Mouse (Mus musculus) liver, embryonic 16.5 days (tissue): ENCODE data around the gene Grn. TPM values are rescaled to one million over a fixed set of nuclear protein-coding genes. Genes with fewer than 3 reads are reported as not detected.
A peak's percentile ranks its signal among the peaks of the same experiment; 100 is the strongest.
"Not testable (repeated sequence)": the region's sequence is repeated elsewhere in the genome, so short reads cannot be mapped to it uniquely, and the experiment has no call there.

ENCODE experiments used
- ATAC-seq: fragments of 200-750 bp; cut with Nextera tagmentation; 2 replicates; pipeline ENCODE4 v1.8.0; 2017; ENCODE audit warnings: low read depth, mild to moderate bottlenecking, moderate number of reproducible peaks, moderate library complexity
- H3K27ac ChIP-seq: fragments of 300-500 bp; sonication (generic); 2 replicates; pipeline ENCODE4 v1.5.1; 2014; ENCODE audit warnings: mild to moderate bottlenecking, low read length
- H3K27me3 ChIP-seq: fragments of 300-500 bp; sonication (generic); 2 replicates; pipeline ENCODE4 v1.6.1; 2014; ENCODE audit warnings: low read depth, low read length, mixed read lengths; ENCODE audit not compliant: control insufficient read depth, insufficient read depth
- H3K36me3 ChIP-seq: fragments of 300-500 bp; sonication (generic); 2 replicates; pipeline ENCODE4 v1.6.1; 2014; ENCODE audit warnings: mild to moderate bottlenecking; ENCODE audit not compliant: control insufficient read depth, insufficient read depth
- H3K4me1 ChIP-seq: fragments of 300-500 bp; sonication (generic); 2 replicates; pipeline ENCODE4 v1.6.1; 2014; ENCODE audit warnings: low read depth, low read length, mixed read lengths; ENCODE audit not compliant: control insufficient read depth
- H3K4me2 ChIP-seq: fragments of 300-500 bp; sonication (generic); 2 replicates; pipeline ENCODE4 v1.6.1; 2014; ENCODE audit warnings: low read depth, low read length, mixed read lengths
- H3K4me3 ChIP-seq: fragments of 300-500 bp; sonication (generic); 2 replicates; pipeline ENCODE4 v1.5.1; 2014; ENCODE audit warnings: low read depth, mild to moderate bottlenecking, low read length
- H3K9ac ChIP-seq: fragments of 300-500 bp; sonication (generic); 2 replicates; pipeline ENCODE4 v1.6.1; 2014; ENCODE audit warnings: low read depth, low read length
- H3K9me3 ChIP-seq: fragments of 300-500 bp; sonication (generic); replicated peaks from 2 replicates; pipeline ENCODE4 v1.6.1; 2016; ENCODE audit warnings: low read length; ENCODE audit not compliant: control insufficient read depth
- WGBS: fragments of 180-500 bp; shearing (Covaris S2); extraction: QIAGEN DNeasy Blood & Tissue Kit; methylation state at CpG from one replicate; pipeline ENCODE4 v1.1.7; 2014; ENCODE audit not compliant: insufficient replicate concordance; 5-methylcytosine and 5-hydroxymethylcytosine counted together
- polyA plus RNA-seq: library from polyadenylated mRNA; unstranded; fragments of >200 nt; fragmentation: Nextera tagmentation; extraction: Ambion mirVana; gene quantifications from 2 replicates; pipeline ENCODE4 v1.2.1, GENCODE M21; 2015

Gene Grn
- polyA plus RNA-seq, 1 experiment from 2014 or later, result 118 TPM

DNA sequence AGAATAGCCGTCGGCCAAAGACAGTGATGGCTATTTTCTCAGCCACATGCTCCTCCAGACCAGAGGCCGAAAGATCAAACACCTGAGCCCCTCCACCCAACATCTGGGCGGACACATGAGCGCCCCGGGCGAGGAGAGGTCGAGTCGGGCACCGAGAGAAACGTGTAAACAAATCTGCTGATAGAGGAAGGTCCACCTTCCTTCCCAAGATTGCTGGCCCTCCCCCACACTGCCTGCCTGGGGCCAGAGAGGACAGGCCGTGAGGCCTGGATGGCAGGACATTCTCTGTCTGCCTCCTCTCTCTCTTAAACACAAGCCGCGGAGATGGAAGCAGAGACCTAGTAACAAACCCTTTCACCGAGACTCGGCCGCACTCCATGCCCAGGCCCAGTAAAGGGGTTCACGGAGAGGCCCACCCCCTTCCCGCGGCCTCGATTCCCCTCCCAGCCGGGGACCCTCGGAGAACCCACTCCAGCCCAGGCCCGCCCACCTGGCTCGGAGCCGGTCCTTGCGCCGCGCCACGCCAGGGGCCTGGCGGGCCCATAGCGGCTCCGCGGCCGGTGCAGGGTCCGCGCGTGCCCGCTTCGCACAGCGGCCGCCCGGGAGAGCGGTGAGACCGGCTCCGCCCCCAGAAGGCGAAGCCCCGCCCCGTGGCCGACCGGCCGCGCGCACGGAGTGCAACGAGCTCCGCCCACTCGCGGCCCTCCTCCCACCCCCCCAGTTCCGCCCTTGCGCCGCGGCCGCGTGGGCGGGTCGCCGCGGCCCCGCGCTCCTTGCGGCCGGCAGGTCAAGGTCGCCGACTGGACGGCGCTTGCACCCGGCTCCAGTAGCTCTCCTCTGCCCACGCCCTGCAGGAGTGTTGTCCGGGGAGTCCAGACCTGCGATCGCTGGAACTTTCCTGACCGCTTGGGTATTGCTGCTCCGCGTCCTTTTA, 22.9 kb upstream of the Grn start:
- Histone ChIP-seq H3K9ac (peak overlapping the region; percentile 89), H3K27me3 (peaks cover 3% of the 10 kb centered on the region; the same call in 1 of the 2 replicates), H3K9me3 (no peaks in the 10 kb centered on the region), H3K36me3 (peaks cover 38% of the 10 kb centered on the region), H3K27ac (peak overlapping the region; percentile 95), H3K4me1 (peaks cover 46% of the 10 kb centered on the region), H3K4me3 (peak overlapping the region; percentile 79), H3K4me2 (peak overlapping the region; percentile 94)
- under 1% methylated on average over 79 of the region's 85 CpGs for WGBS
- peak; percentile 74 for ATAC-seq

DNA sequence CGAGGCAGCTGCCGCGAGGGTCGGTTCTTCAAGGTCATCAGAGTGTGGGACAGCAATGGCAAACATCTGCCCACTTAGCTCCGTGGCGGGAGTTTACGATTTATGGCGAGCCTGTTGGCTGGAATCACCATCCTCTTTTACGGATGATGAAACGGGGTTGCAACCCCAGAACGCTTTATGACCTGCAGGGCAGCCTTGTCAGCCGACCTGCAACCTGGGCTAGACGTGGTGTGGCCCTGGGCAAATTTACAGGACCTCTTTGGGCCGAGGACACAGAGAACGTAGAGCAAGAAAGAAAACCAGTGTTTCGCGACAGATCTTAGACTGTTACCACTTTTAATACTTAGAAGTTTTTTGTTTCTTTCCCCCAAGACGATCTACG, 22.3 kb upstream of the Grn start, which contains the start of gene Slc25a39:
Gene Slc25a39, minus strand, starts transcription at position 113 of the 382 bp plus-strand sequence.
- peak within 1 kb of the TSS; percentile 95 for H3K27ac ChIP-seq
- H3K36me3 ChIP-seq, result peaks cover 32% of the 10 kb centered on the region
- H3K9ac ChIP-seq, result peak within 1 kb of the TSS; percentile 89
- peaks cover 1% of the 10 kb centered on the region; the same call in 1 of the 2 replicates for H3K27me3 ChIP-seq
- under 1% methylated on average over 19 of the region's 19 CpGs for WGBS
- ATAC-seq, result no peak
- H3K4me2 ChIP-seq, result peak within 1 kb of the TSS; percentile 94
- no peaks in the 10 kb centered on the region for H3K9me3 ChIP-seq
- H3K4me1 ChIP-seq, result peaks cover 46% of the 10 kb centered on the region
- H3K4me3 ChIP-seq, result peak within 1 kb of the TSS; percentile 79

DNA sequence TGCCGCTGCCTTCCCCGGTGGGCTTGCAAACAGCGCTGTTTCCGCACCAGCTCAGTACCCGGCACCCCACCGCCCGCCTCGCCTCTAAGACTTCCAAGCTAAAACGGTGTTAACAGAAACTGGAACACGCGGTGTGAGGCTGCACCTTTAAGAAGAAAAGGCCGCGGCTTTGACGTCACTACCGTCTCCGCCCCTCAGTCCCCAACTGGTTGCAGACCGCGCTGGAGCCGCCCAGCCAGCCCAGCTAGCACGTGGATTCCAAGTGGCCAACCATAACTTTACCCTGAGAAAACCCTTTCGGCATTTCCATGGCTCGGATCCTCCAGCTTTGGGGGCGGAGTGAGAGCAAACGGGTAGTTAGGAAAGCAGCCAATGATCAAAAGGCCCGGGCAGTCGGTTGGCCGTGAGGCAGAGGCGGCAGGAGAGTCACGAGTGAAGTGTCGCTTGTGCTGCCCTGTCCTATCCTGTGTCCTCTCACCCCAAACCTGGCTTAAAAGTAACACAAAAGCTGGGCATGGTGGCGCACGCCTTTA, 21.7 kb upstream of the Grn start:
- Histone ChIP-seq H3K9ac (peak overlapping the region; percentile 81), H3K9me3 (no peaks in the 10 kb centered on the region), H3K4me1 (peaks cover 46% of the 10 kb centered on the region), H3K27ac (peak overlapping the region; percentile 95), H3K27me3 (0 out of 2 replicates have a peak, but pooled peaks cover under 1% of the 10 kb centered on the region), H3K4me2 (peak overlapping the region; percentile 94), H3K36me3 (peaks cover 26% of the 10 kb centered on the region), H3K4me3 (peak overlapping the region; percentile 79)
- WGBS, result under 1% methylated on average over 32 of the region's 32 CpGs
- ATAC-seq, result peak; percentile 81

DNA sequence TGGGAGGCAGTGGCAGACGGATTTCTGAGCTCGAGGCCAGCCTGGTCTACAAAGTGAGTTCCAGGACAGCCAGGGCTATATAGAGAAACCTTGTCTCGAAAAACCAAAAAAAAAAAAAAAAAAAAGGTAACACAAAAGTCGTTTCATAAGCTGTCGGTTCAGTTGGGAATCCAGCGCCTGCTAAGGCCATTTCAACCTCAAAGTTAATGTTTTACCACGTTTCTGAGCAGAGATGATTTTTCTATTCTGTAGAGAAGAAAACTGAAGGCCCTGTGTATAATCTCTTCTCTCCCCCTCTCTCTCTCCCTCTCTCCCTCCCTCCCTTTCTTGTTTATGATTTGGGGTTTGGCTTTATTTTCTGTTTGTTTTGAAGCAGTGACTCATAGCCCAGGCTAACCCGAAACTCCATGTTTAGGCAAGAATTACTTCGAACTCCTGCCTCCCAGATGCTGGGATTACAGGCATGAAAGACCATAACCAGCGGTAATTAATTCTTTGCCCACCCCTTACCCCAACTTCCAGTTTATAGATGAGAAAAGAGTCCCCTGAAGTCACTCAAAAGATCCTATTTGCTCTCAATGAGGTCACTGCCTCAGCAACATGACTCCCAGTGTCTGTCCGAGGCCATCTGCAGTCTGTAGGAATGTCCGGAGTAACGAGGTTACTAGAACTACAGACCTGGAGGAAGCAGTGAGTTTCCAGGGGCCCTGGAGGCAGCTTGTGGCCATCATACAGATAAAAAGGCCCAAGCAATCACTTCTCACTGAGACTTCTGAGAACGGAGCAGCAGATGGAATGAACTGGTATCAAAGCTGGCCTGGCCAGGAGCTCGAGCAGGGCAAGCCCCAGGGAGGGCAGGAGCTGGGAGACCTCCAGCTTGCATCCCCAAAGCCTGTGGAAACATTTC, 21.0 kb upstream of the Grn start:
- ATAC-seq, result no peak
- 33% methylated on average over 15 of the region's 15 CpGs for WGBS
- no peaks in the 10 kb centered on the region for H3K9me3 ChIP-seq
- peak overlapping the region; percentile 38 for H3K9ac ChIP-seq
- H3K36me3 ChIP-seq, result peaks cover 18% of the 10 kb centered on the region
- H3K4me2 ChIP-seq, result peak overlapping the region; percentile 94
- H3K4me1 ChIP-seq, result peaks cover 46% of the 10 kb centered on the region
- H3K4me3 ChIP-seq, result peak overlapping the region; percentile 79
- H3K27me3 ChIP-seq, result peaks cover 4% of the 10 kb centered on the region; the same call in 1 of the 2 replicates
- peak overlapping the region; percentile 95 for H3K27ac ChIP-seq

DNA sequence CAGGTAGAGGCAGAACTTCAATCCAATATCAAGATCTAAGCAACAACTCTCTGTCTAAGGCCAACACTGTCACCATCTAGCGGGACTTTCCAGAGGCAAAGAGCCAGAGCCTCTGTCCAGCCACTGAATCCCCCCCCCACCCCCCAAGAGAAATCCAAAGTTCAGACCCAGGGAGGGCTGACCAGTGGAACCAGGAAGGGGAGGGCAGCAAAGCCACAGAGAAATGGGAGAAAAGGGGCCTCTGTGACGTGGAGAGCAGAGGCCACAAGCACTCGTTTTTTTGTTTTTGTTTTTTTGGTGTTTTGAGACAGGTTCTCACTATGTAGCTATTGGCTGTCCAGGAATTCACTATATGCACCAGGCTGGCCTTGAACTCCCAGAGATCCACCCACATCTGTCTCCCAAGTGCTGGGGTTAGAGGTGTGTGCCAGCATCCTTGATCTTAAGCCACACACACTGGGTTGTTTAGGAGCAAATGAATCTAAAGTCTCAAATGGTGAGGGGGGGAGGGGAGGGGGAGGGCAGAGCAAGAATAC, 20.3 kb upstream of the Grn start:
- WGBS, result 59% methylated on average over 3 of the region's 3 CpGs
- H3K9me3 ChIP-seq, result no peaks in the 10 kb centered on the region
- no peak for ATAC-seq
- H3K27me3 ChIP-seq, result peaks cover 4% of the 10 kb centered on the region; the same call in 1 of the 2 replicates
- peak overlapping the region; percentile 38 for H3K9ac ChIP-seq
- H3K4me2 ChIP-seq, result peak overlapping the region; percentile 94
- H3K4me1 ChIP-seq, result peaks cover 39% of the 10 kb centered on the region
- H3K36me3 ChIP-seq, result peaks cover 11% of the 10 kb centered on the region; the same call in 1 of the 2 replicates
- H3K4me3 ChIP-seq, result no peak overlapping the region
- H3K27ac ChIP-seq, result peak overlapping the region; percentile 95

DNA sequence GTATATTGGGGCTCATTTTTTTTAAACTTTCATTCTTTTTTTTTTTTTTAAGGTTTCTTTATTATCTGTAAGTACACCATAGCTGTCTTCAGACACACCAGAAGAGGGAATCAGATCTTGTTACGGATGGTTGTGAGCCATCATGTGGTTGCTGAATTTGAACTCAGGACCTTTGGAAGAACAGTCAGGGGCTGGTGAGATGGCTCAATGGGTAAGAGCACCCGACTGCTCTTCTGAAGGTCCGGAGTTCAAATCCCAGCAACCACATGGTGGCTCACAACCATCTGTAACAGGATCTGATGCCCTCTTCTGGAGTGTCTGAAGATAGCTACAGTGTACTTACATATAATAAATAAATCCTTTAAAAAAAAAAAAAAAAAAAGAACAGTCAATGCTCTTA, 19.8 kb upstream of the Grn start:
- ATAC-seq, result not testable (repeated sequence)

DNA sequence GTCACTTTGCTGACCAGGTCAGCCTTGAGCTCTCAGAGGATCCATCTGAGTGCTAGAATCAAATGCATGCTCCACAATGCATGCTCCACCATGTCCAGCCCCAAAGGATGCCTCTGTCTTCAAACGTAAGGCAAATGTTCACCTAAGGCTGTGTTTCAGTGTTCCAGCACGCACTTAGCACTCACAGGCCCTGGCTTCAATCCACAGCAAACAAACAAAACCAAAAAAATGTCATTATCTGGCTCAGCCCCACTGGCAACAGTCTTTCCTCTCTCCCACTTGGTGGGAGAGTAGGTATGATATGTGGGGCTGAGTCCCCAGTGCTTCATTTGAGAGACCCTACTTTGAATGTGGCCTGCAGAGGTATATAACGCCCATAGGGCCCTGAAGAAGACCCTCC, 19.1 kb upstream of the Grn start:
- ATAC-seq, result no peak
- peak overlapping the region; percentile 4; the same call in 1 of the 2 replicates for H3K4me2 ChIP-seq

More for the DNA sequence above, 19.8 kb upstream of the Grn start:
- H3K36me3 ChIP-seq, H3K4me3 ChIP-seq, H3K9me3 ChIP-seq, H3K9ac ChIP-seq, H3K27me3 ChIP-seq, H3K4me2 ChIP-seq: not testable (repeated sequence)
- H3K27ac ChIP-seq, result peak overlapping the region; percentile 95
- peaks cover 34% of the 10 kb centered on the region for H3K4me1 ChIP-seq
- WGBS, result 76% methylated on average over 3 of the region's 3 CpGs

DNA sequence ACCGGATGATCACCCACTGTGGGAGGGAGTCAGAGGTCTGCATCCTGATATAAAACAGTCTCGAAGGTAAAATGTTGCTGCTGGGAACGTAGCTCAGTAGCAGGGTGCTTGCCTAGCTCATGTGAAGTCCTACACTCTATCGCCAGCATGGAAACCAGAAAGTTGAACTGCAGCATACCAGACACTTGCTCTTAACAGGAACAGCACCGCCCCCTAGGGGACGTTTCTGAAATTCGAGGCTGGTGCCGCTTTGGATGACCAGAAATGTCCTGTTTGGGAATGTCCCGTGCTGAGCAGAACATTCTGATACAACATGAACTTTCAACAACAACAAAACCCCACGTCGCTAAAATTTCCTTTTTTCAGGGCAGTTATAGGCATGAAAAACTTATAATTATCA, 18.4 kb upstream of the Grn start:
- H3K4me1 ChIP-seq, result peaks cover 22% of the 10 kb centered on the region
- H3K4me2 ChIP-seq, result peak overlapping the region; percentile 4; the same call in 1 of the 2 replicates
- H3K36me3 ChIP-seq, result no peaks in the 10 kb centered on the region
- H3K9me3 ChIP-seq, result no peaks in the 10 kb centered on the region
- no peak overlapping the region for H3K4me3 ChIP-seq
- H3K27me3 ChIP-seq, result peaks cover 10% of the 10 kb centered on the region; the same call in 1 of the 2 replicates
- 9% methylated on average over 11 of the region's 11 CpGs for WGBS
- peak overlapping the region; percentile 7; the same call in 1 of the 2 replicates for H3K27ac ChIP-seq
- no peak for ATAC-seq
- H3K9ac ChIP-seq, result no peak overlapping the region

More for the DNA sequence above, 19.1 kb upstream of the Grn start:
- Histone ChIP-seq H3K4me3 (no peak overlapping the region), H3K27ac (peak overlapping the region; percentile 7), H3K36me3 (no peaks in the 10 kb centered on the region), H3K9me3 (no peaks in the 10 kb centered on the region), H3K4me1 (peaks cover 27% of the 10 kb centered on the region), H3K27me3 (peaks cover 10% of the 10 kb centered on the region; the same call in 1 of the 2 replicates), H3K9ac (peak overlapping the region; percentile 6; the same call in 1 of the 2 replicates)
- WGBS, result 60% methylated on average over 3 of the region's 3 CpGs
